Mouse (Mus musculus) lung, embryonic 16.5 days (tissue): ENCODE measurements around the gene Faf2. TPM values are rescaled to one million over a fixed set of nuclear protein-coding genes. Genes with fewer than 3 reads are reported as not detected.

Source experiments
- ATAC-seq: fragments of 200-750 bp; cut with Nextera tagmentation; 2 replicates; pipeline ENCODE4 v1.8.0; 2017; ENCODE audit warnings: low read depth, mild to moderate bottlenecking, moderate library complexity
- H3K27ac ChIP-seq: fragments of 300-500 bp; sonication (generic); 2 replicates; pipeline ENCODE4 v1.5.1; 2014; ENCODE audit warnings: mild to moderate bottlenecking, control low read depth, low read length
- H3K27me3 ChIP-seq: fragments of 300-500 bp; sonication (generic); 2 replicates; pipeline ENCODE4 v1.6.1; 2014; ENCODE audit warnings: low read depth, low read length, mixed read lengths; ENCODE audit not compliant: control insufficient read depth, insufficient read depth
- H3K36me3 ChIP-seq: fragments of 300-500 bp; sonication (generic); 2 replicates; pipeline ENCODE4 v1.6.1; 2014; ENCODE audit warnings: low read length; ENCODE audit not compliant: control insufficient read depth, insufficient read depth
- H3K4me1 ChIP-seq: fragments of 300-500 bp; sonication (generic); replicated peaks from 2 replicates; pipeline ENCODE4 v1.6.1; 2014; ENCODE audit warnings: low read length, mixed read lengths; ENCODE audit not compliant: control insufficient read depth, insufficient read depth
- H3K4me2 ChIP-seq: fragments of 300-500 bp; sonication (generic); 2 replicates; pipeline ENCODE4 v1.6.1; 2014; ENCODE audit warnings: low read depth, low read length, control low read depth
- H3K4me3 ChIP-seq: fragments of 300-500 bp; sonication (generic); 2 replicates; pipeline ENCODE4 v1.5.1; 2014; ENCODE audit warnings: mild to moderate bottlenecking, low read length, control low read depth
- H3K9ac ChIP-seq: fragments of 300-500 bp; sonication (generic); 2 replicates; pipeline ENCODE4 v1.6.1; 2014; ENCODE audit warnings: low read length, control low read depth
- H3K9me3 ChIP-seq: fragments of 300-500 bp; sonication (generic); 2 replicates; pipeline ENCODE4 v1.6.1; 2016; ENCODE audit warnings: low read length; ENCODE audit not compliant: control insufficient read depth
- WGBS: fragments of 180-500 bp; shearing (Covaris S2); extraction: QIAGEN DNeasy Blood & Tissue Kit; methylation state at CpG from one replicate; pipeline ENCODE4 v1.1.7; 2014; 5-methylcytosine and 5-hydroxymethylcytosine counted together
- polyA plus RNA-seq: library from polyadenylated mRNA; unstranded; fragments of >200 nt; fragmentation: Nextera tagmentation; extraction: Ambion mirVana; gene quantifications from 2 replicates; pipeline ENCODE4 v1.2.1, GENCODE M21; 2015

Faf2 gene
- polyA plus RNA-seq, 1 experiment from 2014 or later, result 72.1 TPM

DNA sequence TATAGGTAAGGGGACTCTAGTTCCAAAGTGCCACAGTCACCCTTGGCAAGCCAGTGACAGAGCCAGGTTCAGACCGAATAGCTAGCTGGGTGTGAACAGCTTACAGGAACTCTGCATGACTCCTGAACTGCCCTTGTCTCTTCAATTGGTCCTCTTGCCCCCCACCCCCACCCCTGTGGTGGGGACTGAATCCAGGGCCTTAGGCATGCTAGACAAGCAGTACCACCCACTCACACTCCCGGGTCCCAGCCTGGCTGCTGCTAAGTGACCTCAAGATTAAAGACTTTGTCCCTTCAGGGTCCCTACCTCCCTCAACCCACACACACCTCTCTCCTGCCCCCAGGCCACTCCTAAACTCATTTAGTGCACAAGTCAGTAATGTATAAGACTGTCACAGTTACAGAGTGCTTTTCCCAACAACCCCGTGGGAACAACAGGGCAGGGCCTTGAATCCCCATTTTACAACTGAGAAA, 18.9 kb upstream of the Faf2 start:
- 65% methylated on average over 3 of the region's 3 CpGs for WGBS
- Histone ChIP-seq H3K9ac (no peak overlapping the region), H3K4me3 (no peak overlapping the region), H3K4me2 (no peak overlapping the region), H3K27me3 (no peaks in the 10 kb centered on the region), H3K27ac (no peak overlapping the region), H3K9me3 (no peaks in the 10 kb centered on the region), H3K36me3 (no peaks in the 10 kb centered on the region), H3K4me1 (no peaks in the 10 kb centered on the region)
- ATAC-seq, result no peak

DNA sequence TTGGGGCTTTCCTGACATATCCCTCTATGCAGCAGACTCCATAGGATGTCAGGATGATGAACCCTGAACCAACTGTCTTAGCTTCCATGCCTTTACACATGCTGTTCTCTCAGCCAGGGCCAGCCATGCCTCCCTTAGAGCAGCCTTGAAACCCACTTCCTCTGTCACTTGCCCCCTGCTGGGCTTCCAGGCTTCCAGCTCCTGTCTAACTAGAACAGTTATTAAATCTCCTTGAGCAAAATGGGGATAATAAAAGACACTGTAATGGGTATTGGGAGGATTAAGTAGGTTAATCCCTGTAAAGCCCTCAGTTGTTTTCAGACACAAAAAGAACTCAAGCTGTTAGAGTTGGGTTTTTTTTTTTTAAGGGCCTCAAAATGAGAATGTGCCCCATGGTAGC, 18.1 kb upstream of the Faf2 start:
- H3K4me2 ChIP-seq, result no peak overlapping the region
- H3K27ac ChIP-seq, result no peak overlapping the region
- H3K9ac ChIP-seq, result no peak overlapping the region
- H3K4me3 ChIP-seq, result no peak overlapping the region
- no peaks in the 10 kb centered on the region for H3K27me3 ChIP-seq
- no peak for ATAC-seq
- no peaks in the 10 kb centered on the region for H3K9me3 ChIP-seq
- H3K4me1 ChIP-seq, result no peaks in the 10 kb centered on the region
- no peaks in the 10 kb centered on the region for H3K36me3 ChIP-seq

DNA sequence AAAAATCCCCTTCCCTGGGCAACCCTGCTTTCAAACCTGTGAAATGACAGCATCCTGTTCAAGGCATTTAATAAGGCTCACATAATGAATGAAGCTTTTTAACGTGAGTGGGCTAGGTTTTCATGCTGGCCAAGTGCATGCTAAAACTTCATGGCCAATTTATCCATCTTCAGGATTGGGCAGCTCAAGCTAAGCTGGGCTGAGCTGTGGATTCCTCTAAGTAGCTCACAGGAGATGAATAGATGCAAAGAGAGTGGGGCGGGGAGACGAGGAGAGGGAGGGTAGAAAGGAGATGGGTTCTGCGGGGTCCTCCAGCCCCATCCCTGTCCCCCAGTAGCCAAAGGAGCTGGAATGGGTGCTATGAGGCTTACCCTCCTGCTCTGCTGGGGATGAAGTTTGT, 17.4 kb upstream of the Faf2 start:
- WGBS, result 65% methylated on average over 4 of the region's 4 CpGs
- H3K27ac ChIP-seq, result no peak overlapping the region
- 0 out of 2 replicates have a peak, but pooled peaks cover 3% of the 10 kb centered on the region for H3K4me1 ChIP-seq
- no peak overlapping the region for H3K4me2 ChIP-seq
- no peaks in the 10 kb centered on the region for H3K36me3 ChIP-seq
- ATAC-seq, result no peak
- no peaks in the 10 kb centered on the region for H3K9me3 ChIP-seq
- H3K9ac ChIP-seq, result no peak overlapping the region
- no peaks in the 10 kb centered on the region for H3K27me3 ChIP-seq
- H3K4me3 ChIP-seq, result no peak overlapping the region

GRCm38 (mm10) chr13:54605426-54605825, 16.2 kb upstream of the Faf2 start:
- H3K9me3 ChIP-seq, result no peaks in the 10 kb centered on the region
- no peaks in the 10 kb centered on the region for H3K36me3 ChIP-seq
- no peak overlapping the region for H3K27ac ChIP-seq
- H3K4me2 ChIP-seq, result no peak overlapping the region
- ATAC-seq, result no peak
- H3K27me3 ChIP-seq, result no peaks in the 10 kb centered on the region
- 54% methylated on average over 5 of the region's 5 CpGs for WGBS
- peaks cover 6% of the 10 kb centered on the region; the same call in 1 of the 2 replicates for H3K4me1 ChIP-seq
- H3K4me3 ChIP-seq, result no peak overlapping the region
- no peak overlapping the region for H3K9ac ChIP-seq

- Histone ChIP-seq H3K9me3 (no peaks in the 10 kb centered on the region), H3K4me3 (no peak overlapping the region), H3K4me2 (no peak overlapping the region), H3K9ac (no peak overlapping the region), H3K27me3 (no peaks in the 10 kb centered on the region), H3K4me1 (peaks cover 10% of the 10 kb centered on the region; the same call in 1 of the 2 replicates), H3K36me3 (no peaks in the 10 kb centered on the region), H3K27ac (no peak overlapping the region)
- 60% methylated on average over 5 of the region's 5 CpGs for WGBS
- no peak for ATAC-seq
Observed at GRCm38 (mm10) chr13:54607204-54607603, 14.4 kb upstream of the Faf2 start.

DNA sequence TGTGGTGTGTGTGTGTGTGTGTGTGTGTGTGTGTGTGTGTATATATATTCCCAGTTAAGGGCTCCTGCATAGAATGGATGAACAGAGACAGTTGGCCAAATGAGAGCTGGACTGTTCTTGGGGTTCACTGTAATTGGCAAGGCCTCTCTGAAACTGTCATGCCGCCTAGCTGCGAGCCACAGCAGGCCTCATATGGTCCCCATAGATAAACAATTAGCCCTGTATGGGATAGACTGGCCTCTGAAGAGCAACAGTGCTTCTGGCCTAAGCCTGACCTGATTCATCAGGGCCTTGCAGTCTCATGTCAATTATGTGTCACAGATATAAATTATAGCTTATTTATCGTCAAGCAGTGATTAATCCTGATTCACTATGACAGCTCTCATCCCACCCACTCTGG, 13.6 kb upstream of the Faf2 start:
- ATAC-seq, result no peak

GRCm38 (mm10) chr13:54608666-54609065, 12.9 kb upstream of the Faf2 start:
- H3K27me3 ChIP-seq, result no peaks in the 10 kb centered on the region
- no peak overlapping the region for H3K27ac ChIP-seq
- ATAC-seq, result no peak
- peaks cover 10% of the 10 kb centered on the region; the same call in 1 of the 2 replicates for H3K4me1 ChIP-seq
- no peak overlapping the region for H3K9ac ChIP-seq
- WGBS, result 40% methylated on average over 8 of the region's 8 CpGs
- H3K36me3 ChIP-seq, result no peaks in the 10 kb centered on the region
- no peak overlapping the region for H3K4me2 ChIP-seq
- no peak overlapping the region for H3K4me3 ChIP-seq
- H3K9me3 ChIP-seq, result no peaks in the 10 kb centered on the region

More for the DNA sequence above, 13.6 kb upstream of the Faf2 start:
- no peak overlapping the region for H3K4me2 ChIP-seq
- H3K27me3 ChIP-seq, result no peaks in the 10 kb centered on the region
- no peak overlapping the region for H3K27ac ChIP-seq
- peaks cover 10% of the 10 kb centered on the region; the same call in 1 of the 2 replicates for H3K4me1 ChIP-seq
- H3K36me3 ChIP-seq, result no peaks in the 10 kb centered on the region
- H3K4me3 ChIP-seq, result no peak overlapping the region
- 74% methylated on average over 3 of the region's 3 CpGs for WGBS
- H3K9me3 ChIP-seq, result no peaks in the 10 kb centered on the region
- no peak overlapping the region for H3K9ac ChIP-seq

DNA sequence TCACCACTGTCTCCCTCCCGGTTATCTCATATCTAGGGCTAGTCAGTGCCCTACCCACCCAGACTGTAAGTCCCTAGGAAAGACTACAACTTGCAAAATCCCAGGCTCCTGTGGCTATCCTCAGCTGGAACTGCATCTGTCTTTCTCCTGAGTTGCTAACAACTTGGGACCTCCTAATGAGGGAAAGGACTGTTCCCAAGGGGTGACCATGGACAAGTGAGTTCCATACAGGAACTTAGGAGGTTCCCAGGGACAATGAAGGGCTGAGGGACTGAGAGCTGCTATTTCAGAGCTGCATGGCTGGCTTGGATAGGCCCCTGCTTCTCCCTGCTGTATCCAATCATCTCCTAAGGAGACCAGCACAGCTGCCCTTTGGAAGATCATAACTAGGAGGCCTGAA, 12.3 kb upstream of the Faf2 start:
- Histone ChIP-seq H3K36me3 (no peaks in the 10 kb centered on the region), H3K27me3 (no peaks in the 10 kb centered on the region), H3K4me1 (peaks cover 10% of the 10 kb centered on the region; the same call in 1 of the 2 replicates), H3K9me3 (no peaks in the 10 kb centered on the region), H3K4me3 (no peak overlapping the region), H3K27ac (no peak overlapping the region), H3K4me2 (no peak overlapping the region), H3K9ac (no peak overlapping the region)
- 36% methylated on average over 1 of the region's 1 CpGs for WGBS
- no peak for ATAC-seq

DNA sequence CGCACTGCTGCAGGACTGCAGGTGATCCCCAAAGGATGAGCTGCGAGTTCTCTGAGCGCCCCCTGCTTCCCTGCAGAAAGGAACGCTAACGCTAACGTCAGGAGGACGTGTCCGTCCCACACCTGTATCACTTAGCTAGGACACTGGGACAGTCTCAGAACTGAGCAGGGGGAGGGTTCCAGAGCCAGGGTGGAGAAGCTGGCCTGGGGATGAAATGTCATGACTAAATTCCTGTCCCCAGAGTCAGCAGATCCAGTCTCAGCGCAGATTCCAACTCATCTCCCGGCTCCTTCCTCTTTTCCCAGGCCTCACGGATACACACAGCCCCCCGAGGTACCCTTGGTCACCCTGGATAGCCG, 11.0 kb upstream of the Faf2 start:
- no peaks in the 10 kb centered on the region for H3K36me3 ChIP-seq
- peak overlapping the region; percentile 83 for H3K4me2 ChIP-seq
- peak overlapping the region; percentile 85 for H3K9ac ChIP-seq
- peak overlapping the region; percentile 74 for H3K4me3 ChIP-seq
- peaks cover 10% of the 10 kb centered on the region; the same call in 1 of the 2 replicates for H3K4me1 ChIP-seq
- peak overlapping the region; percentile 45 for H3K27ac ChIP-seq
- WGBS, result 12% methylated on average over 13 of the region's 13 CpGs
- peak; percentile 32 for ATAC-seq
- H3K9me3 ChIP-seq, result no peaks in the 10 kb centered on the region
- no peaks in the 10 kb centered on the region for H3K27me3 ChIP-seq
